Mouse (Mus musculus) cerebellum, adult 2 months (tissue): ENCODE data around the gene Krt73.

Experiments used
- CTCF ChIP-seq: fragments of 200-500 bp; IDR thresholded peaks from 2 replicates; pipeline ENCODE4 v1.5.1; 2011; ENCODE audit warnings: low read depth, mild to moderate bottlenecking, control low read depth, low read length, moderate library complexity, borderline replicate concordance; ENCODE audit not compliant: insufficient read depth
- POLR2A ChIP-seq: fragments of 200-500 bp; IDR thresholded peaks from 2 replicates; pipeline ENCODE4 v1.6.1; 2011; ENCODE audit warnings: low read length, control low read depth, borderline replicate concordance; ENCODE audit not compliant: insufficient read depth

DNA sequence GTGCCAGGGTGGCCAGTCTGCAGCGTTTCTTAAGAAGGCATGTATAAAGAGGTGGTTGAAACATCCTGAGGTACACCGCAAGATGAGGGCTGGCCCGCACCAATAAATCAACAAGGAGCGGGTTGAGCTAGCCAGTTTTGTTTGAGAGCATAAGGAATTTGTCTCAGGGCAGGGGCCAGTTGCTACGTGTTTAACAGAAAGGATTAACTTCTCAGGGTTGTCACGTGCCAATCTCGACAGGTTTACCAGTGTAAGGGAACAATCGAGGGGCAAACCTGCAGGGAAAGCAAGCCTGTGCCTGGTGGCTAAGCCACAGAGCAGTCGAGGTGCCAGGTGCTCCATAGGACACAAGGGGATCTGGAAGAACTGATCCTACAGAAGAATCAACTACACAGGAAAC lies 41.0 kb upstream of the Krt73 start:
- TF ChIP-seq CTCF, result no peak
- no peak for TF ChIP-seq POLR2A
